Mouse (Mus musculus) cerebellum, adult 2 months (tissue): ENCODE results near the gene Rassf3. TPM values are rescaled to one million over a fixed set of nuclear protein-coding genes. Genes with fewer than 3 reads are reported as not detected.

ENCODE experiments used
- DNase-seq, 2 experiments: peaks; one replicate each; pipeline ENCODE4 v3.0.0; 2021
- H3K27ac ChIP-seq: fragments of 200-500 bp; 2 replicates; pipeline ENCODE4 v1.5.1; 2012; ENCODE audit warnings: low read length, control low read depth, inconsistent platforms; ENCODE audit not compliant: insufficient read depth
- H3K27me3 ChIP-seq: fragments of 200-500 bp; 2 replicates; pipeline ENCODE4 v1.6.1; 2012; ENCODE audit warnings: inconsistent platforms, mild to moderate bottlenecking, low read length, moderate library complexity; ENCODE audit not compliant: control insufficient read depth, insufficient read depth
- H3K4me1 ChIP-seq: fragments of 200-500 bp; 2 replicates; pipeline ENCODE4 v1.6.1; 2011; ENCODE audit warnings: low read length; ENCODE audit not compliant: control insufficient read depth, insufficient read depth
- H3K4me3 ChIP-seq: fragments of 200-500 bp; replicated peaks from 2 replicates; pipeline ENCODE3; 2011; ENCODE audit warnings: mild to moderate bottlenecking, low read depth, low read length, control low read depth; ENCODE audit not compliant: insufficient read depth
- CTCF ChIP-seq: fragments of 200-500 bp; IDR thresholded peaks from 2 replicates; pipeline ENCODE4 v1.5.1; 2011; ENCODE audit warnings: low read depth, mild to moderate bottlenecking, control low read depth, low read length, moderate library complexity, borderline replicate concordance; ENCODE audit not compliant: insufficient read depth
- POLR2A ChIP-seq: fragments of 200-500 bp; IDR thresholded peaks from 2 replicates; pipeline ENCODE4 v1.6.1; 2011; ENCODE audit warnings: low read length, control low read depth, borderline replicate concordance; ENCODE audit not compliant: insufficient read depth
- WGBS: fragments of 180-500 bp; shearing (Covaris S2); methylation state at CpG from one replicate; pipeline ENCODE4 v1.1.7; 2018; 5-methylcytosine and 5-hydroxymethylcytosine counted together
- polyA plus RNA-seq: library from polyadenylated mRNA; depleted of rRNA; stranded (reverse); fragments of >200 nt; gene quantifications from 2 replicates; pipeline ENCODE4 v1.2.3, GENCODE M21; 2012

The Rassf3 gene
- polyA plus RNA-seq, 1 experiment: 17.8 TPM

GRCm38 (mm10) chr10:121412824-121413223 is 63.3 kb downstream of the Rassf3 start:
- WGBS: 79% methylated on average over 17 of the region's 17 CpGs
- no peaks in the 10 kb centered on the region for H3K27me3 ChIP-seq
- no peaks in the 10 kb centered on the region for H3K4me1 ChIP-seq
- DNase-seq: no peak
- no peak overlapping the region for H3K4me3 ChIP-seq
- H3K27ac ChIP-seq: no peak overlapping the region
- no peak for TF ChIP-seq CTCF
- no peak for TF ChIP-seq POLR2A

GRCm38 (mm10) chr10:121411721-121412455 is 64.3 kb downstream of the Rassf3 start:
- H3K4me1 ChIP-seq: no peaks in the 10 kb centered on the region
- WGBS: 90% methylated on average over 11 of the region's 11 CpGs
- H3K4me3 ChIP-seq: no peak overlapping the region
- H3K27ac ChIP-seq: no peak overlapping the region
- no peak for TF ChIP-seq POLR2A
- no peak for TF ChIP-seq CTCF
- DNase-seq: no peak
- no peaks in the 10 kb centered on the region for H3K27me3 ChIP-seq

- peak; percentile 42 to 49 for DNase-seq
- H3K27ac ChIP-seq: no peak overlapping the region
- no peaks in the 10 kb centered on the region for H3K4me1 ChIP-seq
- no peaks in the 10 kb centered on the region for H3K27me3 ChIP-seq
- TF ChIP-seq POLR2A (no peak), CTCF (peak; percentile 81)
- H3K4me3 ChIP-seq: no peak overlapping the region
- 60% methylated on average over 7 of the region's 7 CpGs for whole genome bisulfite sequencing
Measured at GRCm38 (mm10) chr10:121409717-121410116, 66.4 kb downstream of the Rassf3 start.

- Histone ChIP-seq H3K4me3 (no peak overlapping the region), H3K27ac (no peak overlapping the region), H3K27me3 (no peaks in the 10 kb centered on the region), H3K4me1 (no peaks in the 10 kb centered on the region)
- DNase-seq: no peak
- 49% methylated on average over 6 of the region's 9 CpGs for WGBS
- TF ChIP-seq POLR2A: no peak
- no peak for TF ChIP-seq CTCF
Measured at GRCm38 (mm10) chr10:121403946-121404345, 72.2 kb downstream of the Rassf3 start.

- WGBS: 39% methylated on average over 9 of the region's 9 CpGs
Measured at GRCm38 (mm10) chr10:121403104-121403503, 73.0 kb downstream of the Rassf3 start.

GRCm38 (mm10) chr10:121401005-121401404 is 75.1 kb downstream of the Rassf3 start:
- Histone ChIP-seq H3K4me1 (no peaks in the 10 kb centered on the region), H3K27ac (no peak overlapping the region), H3K4me3 (no peak overlapping the region), H3K27me3 (no peaks in the 10 kb centered on the region)
- TF ChIP-seq POLR2A (no peak), CTCF (no peak)
- WGBS: 89% methylated on average over 7 of the region's 7 CpGs
- no peak for DNase-seq

More at GRCm38 (mm10) chr10:121403104-121403503, 73.0 kb downstream of the Rassf3 start:
- H3K4me1 ChIP-seq: no peaks in the 10 kb centered on the region
- no peak overlapping the region for H3K4me3 ChIP-seq
- DNase-seq: no peak
- H3K27me3 ChIP-seq: no peaks in the 10 kb centered on the region
- H3K27ac ChIP-seq: no peak overlapping the region
- TF ChIP-seq POLR2A (no peak), CTCF (no peak)

GRCm38 (mm10) chr10:121398599-121398998 is 77.5 kb downstream of the Rassf3 start:
- Histone ChIP-seq H3K27ac (no peak overlapping the region), H3K27me3 (no peaks in the 10 kb centered on the region), H3K4me3 (no peak overlapping the region), H3K4me1 (no peaks in the 10 kb centered on the region)
- no peak for DNase-seq
- 82% methylated on average over 7 of the region's 7 CpGs for WGBS
- TF ChIP-seq CTCF: no peak
- no peak for TF ChIP-seq POLR2A

- WGBS: 81% methylated on average over 20 of the region's 20 CpGs
- H3K4me1 ChIP-seq: peaks cover 14% of the 10 kb centered on the region; the same call in 1 of the 2 replicates
- no peak for TF ChIP-seq POLR2A
- TF ChIP-seq CTCF: no peak
- no peak overlapping the region for H3K27ac ChIP-seq
- no peaks in the 10 kb centered on the region for H3K27me3 ChIP-seq
- DNase-seq: no peak
- no peak overlapping the region for H3K4me3 ChIP-seq
Measured at GRCm38 (mm10) chr10:121395542-121396176, 80.5 kb downstream of the Rassf3 start.
